Comparison of ENCODE assay signal across 10 mouse cellular contexts in genomic region chr15:6500787-6501186, GRCm38 (mm10). TPM values are rescaled to one million over a fixed set of nuclear protein-coding genes. Genes with fewer than 3 reads are reported as not detected.
DNase-seq lines count a peak whose midpoint lies in the region; ATAC-seq and TF ChIP-seq lines count a peak whose summit lies in the region.
"Had no signal": no experiment of that assay in that cellular context is flagged by ENCODE, and none has a peak within 500 bp of the region (broad histone marks: within the 10 kb centered on the region; RNA-seq: fewer than 3 reads in every experiment).

No protein-coding gene starts in this region.

- no peak overlapping the region for H3K4me2 ChIP-seq in kidney, embryonic 15.5 days
- H3K4me2 ChIP-seq: forebrain, embryonic 15.5 days had no signal

- ATAC-seq in activated CD4-positive, CD25-positive, alpha-beta regulatory T cell, adult 4 months = peak; percentile 40
- peak; percentile 81 for ATAC-seq in kidney, embryonic 15.5 days (replicated peaks; ENCODE audit: low FRiP score)
- peak; percentile 65 for ATAC-seq in megakaryocyte-erythroid progenitor cell, adult 5-6 weeks (replicated peaks; ENCODE audit: low FRiP score, low TSS enrichment, poor library complexity, severe bottlenecking)
- ATAC-seq: forebrain, embryonic 15.5 days had no signal

- H3K4me3 ChIP-seq in layer of hippocampus, adult 2 months = no peak overlapping the region
- H3K4me3 ChIP-seq in kidney, embryonic 15.5 days (replicated peaks) = no peak overlapping the region
- H3K4me3 ChIP-seq: forebrain, embryonic 15.5 days had no signal

- H3K4me1 ChIP-seq in kidney, embryonic 15.5 days = no peaks in the 10 kb centered on the region

- no peak for DNase-seq in layer of hippocampus, adult 2 months (ENCODE audit: low spot score in 2 of 2)
- DNase-seq in layer of hippocampus, postnatal 10 days (ENCODE audit: low spot score in 2 of 2) = no peak
- no peak for DNase-seq in cerebellum, adult 18-20 months
- DNase-seq in cerebellum, adult 11 months = no peak
- no peak for DNase-seq in cerebellum, adult 11-12 months

- TF ChIP-seq CTCF in layer of hippocampus, adult 2 months (conservative IDR thresholded peaks at IDR 0.05) = peak; percentile 60

- no peaks in the 10 kb centered on the region for H3K9me3 ChIP-seq in kidney, embryonic 15.5 days (replicated peaks)
- H3K9me3 ChIP-seq: forebrain, embryonic 15.5 days had no signal

- 10% methylated on average over 1 of the region's 1 CpGs for WGBS in kidney, embryonic 15.5 days

- no peak overlapping the region for H3K27ac ChIP-seq in layer of hippocampus, adult 2 months
- no peak overlapping the region for H3K27ac ChIP-seq in kidney, embryonic 15.5 days
- H3K27ac ChIP-seq: forebrain, embryonic 15.5 days had no signal

- H3K9ac ChIP-seq in kidney, embryonic 15.5 days = no peak overlapping the region
- H3K9ac ChIP-seq: forebrain, embryonic 15.5 days had no signal

- H3K36me3 ChIP-seq in kidney, embryonic 15.5 days = no peaks in the 10 kb centered on the region
- H3K36me3 ChIP-seq: forebrain, embryonic 15.5 days had no signal

- H3K27me3 ChIP-seq in kidney, embryonic 15.5 days = no peaks in the 10 kb centered on the region
- H3K27me3 ChIP-seq: forebrain, embryonic 15.5 days had no signal

RNA-seq across cellular contexts. Expression of gene Fyb, which starts 21.9 kb away (rescaled TPM):
- total RNA-seq in layer of hippocampus, adult 2 months (2021) = 10 to 100 TPM in 1 of 2 experiments, 1 to 10 TPM in 1; 4.2 to 10.6 TPM
- 10 to 100 TPM in 1 of 2 experiments, 1 to 10 TPM in 1; 9.2 to 10.9 TPM for total RNA-seq in layer of hippocampus, postnatal 10 days (2021)
- polyA plus RNA-seq in activated CD4-positive, CD25-positive, alpha-beta regulatory T cell, adult 4 months (2017; shearing (Covaris generic)) = 100 to 1,000 TPM; 556 to 650 TPM
- 4.2 and 4.4 TPM in 2 replicates for polyA plus RNA-seq in kidney, embryonic 15.5 days (2015; fragmentation: Nextera tagmentation; extraction: Ambion mirVana)
- 76.1 and 91.4 TPM in 2 replicates for total RNA-seq in megakaryocyte-erythroid progenitor cell, adult 5-6 weeks (2014; fragmentation: Nextera tagmentation)
- 38.2 and 41.0 TPM in 2 replicates for total RNA-seq in megakaryocyte-erythroid progenitor cell, adult 5-6 weeks (2017)

RNA-seq across cellular contexts. Expression of gene C9, which starts 55.7 kb away (rescaled TPM):
- not detected for total RNA-seq in layer of hippocampus, adult 2 months (2021)
- total RNA-seq in layer of hippocampus, postnatal 10 days (2021) = not detected
- not detected for polyA plus RNA-seq in activated CD4-positive, CD25-positive, alpha-beta regulatory T cell, adult 4 months (2017; shearing (Covaris generic))
- polyA plus RNA-seq in kidney, embryonic 15.5 days (2015; fragmentation: Nextera tagmentation; extraction: Ambion mirVana) = 0.08 and 0.13 TPM in 2 replicates
- not detected in 2 replicates for total RNA-seq in megakaryocyte-erythroid progenitor cell, adult 5-6 weeks (2014; fragmentation: Nextera tagmentation)
- total RNA-seq in megakaryocyte-erythroid progenitor cell, adult 5-6 weeks (2017) = not detected in 2 replicates
- polyA plus RNA-seq: brain, embryonic 14.5 days; forebrain, embryonic 15.5 days had no signal
